Mouse (Mus musculus) bone marrow macrophage, adult 2 months (primary cell): Measurements from ENCODE around the gene Pgghg.

Experiments used
- CTCF ChIP-seq: IDR thresholded peaks from 2 replicates; pipeline ENCODE4 v1.5.1; 2012; ENCODE audit warnings: low read depth, mild to moderate bottlenecking, low read length, moderate library complexity
- POLR2A ChIP-seq: IDR thresholded peaks from 2 replicates; pipeline ENCODE4 v1.6.1; 2012; ENCODE audit warnings: mild to moderate bottlenecking, low read depth, low read length, borderline replicate concordance

- TF ChIP-seq POLR2A (no peak), CTCF (no peak)
Observed at GRCm38 (mm10) chr7:140966921-140967320, 25.7 kb downstream of the Pgghg start, which contains the start of gene Ifitm1.
